Mouse (Mus musculus) hindbrain, embryonic 16.5 days (tissue): ENCODE results near the gene Aldh1a7. TPM values are rescaled to one million over a fixed set of nuclear protein-coding genes. Genes with fewer than 3 reads are reported as not detected.
"Not testable (repeated sequence)": the region's sequence is repeated elsewhere in the genome, so short reads cannot be mapped to it uniquely, and the experiment has no call there.

Experiments used
- ATAC-seq: fragments of 200-750 bp; cut with Nextera tagmentation; 2 replicates; pipeline ENCODE4 v1.8.0; 2017; ENCODE audit warnings: moderate TSS enrichment, moderate library complexity
- H3K27ac ChIP-seq: fragments of 300-500 bp; sonication (generic); 2 replicates; pipeline ENCODE4 v1.5.1; 2014; ENCODE audit warnings: low read depth, mild to moderate bottlenecking, control low read depth, low read length, moderate library complexity
- H3K27me3 ChIP-seq: fragments of 300-500 bp; sonication (generic); replicated peaks from 2 replicates; pipeline ENCODE4 v1.6.1; 2014; ENCODE audit warnings: low read length; ENCODE audit not compliant: control insufficient read depth, insufficient read depth
- H3K36me3 ChIP-seq: fragments of 300-500 bp; sonication (generic); 2 replicates; pipeline ENCODE4 v1.6.1; 2014; ENCODE audit warnings: mild to moderate bottlenecking, low read length, moderate library complexity, mixed read lengths; ENCODE audit not compliant: control insufficient read depth, insufficient read depth
- H3K4me1 ChIP-seq: fragments of 300-500 bp; sonication (generic); 2 replicates; pipeline ENCODE4 v1.6.1; 2014; ENCODE audit warnings: low read depth, low read length; ENCODE audit not compliant: control insufficient read depth, insufficient read depth
- H3K4me2 ChIP-seq: fragments of 300-500 bp; sonication (generic); 2 replicates; pipeline ENCODE4 v1.6.1; 2014; ENCODE audit warnings: mild to moderate bottlenecking, low read length, control low read depth, moderate library complexity
- H3K4me3 ChIP-seq: fragments of 300-500 bp; sonication (generic); 2 replicates; pipeline ENCODE4 v1.5.1; 2014; ENCODE audit warnings: mild to moderate bottlenecking, low read length, control low read depth, moderate library complexity
- H3K9ac ChIP-seq: fragments of 300-500 bp; sonication (generic); 2 replicates; pipeline ENCODE4 v1.6.1; 2014; ENCODE audit warnings: low read depth, mild to moderate bottlenecking, control low read depth, low read length, moderate library complexity
- H3K9me3 ChIP-seq: fragments of 300-500 bp; sonication (generic); 2 replicates; pipeline ENCODE4 v1.6.1; 2014; ENCODE audit warnings: mild to moderate bottlenecking, low read length, moderate library complexity; ENCODE audit not compliant: control insufficient read depth
- WGBS: fragments of 180-500 bp; shearing (Covaris S2); extraction: QIAGEN DNeasy Blood & Tissue Kit; methylation state at CpG from one replicate; pipeline ENCODE4 v1.1.7; 2014; 5-methylcytosine and 5-hydroxymethylcytosine counted together
- polyA plus RNA-seq: library from polyadenylated mRNA; unstranded; fragments of >200 nt; fragmentation: Nextera tagmentation; extraction: Ambion mirVana; gene quantifications from 2 replicates; pipeline ENCODE4 v1.2.1, GENCODE M21; 2015

The Aldh1a7 gene
- polyA plus RNA-seq, 1 experiment from 2014 or later, result 2.2 TPM

DNA sequence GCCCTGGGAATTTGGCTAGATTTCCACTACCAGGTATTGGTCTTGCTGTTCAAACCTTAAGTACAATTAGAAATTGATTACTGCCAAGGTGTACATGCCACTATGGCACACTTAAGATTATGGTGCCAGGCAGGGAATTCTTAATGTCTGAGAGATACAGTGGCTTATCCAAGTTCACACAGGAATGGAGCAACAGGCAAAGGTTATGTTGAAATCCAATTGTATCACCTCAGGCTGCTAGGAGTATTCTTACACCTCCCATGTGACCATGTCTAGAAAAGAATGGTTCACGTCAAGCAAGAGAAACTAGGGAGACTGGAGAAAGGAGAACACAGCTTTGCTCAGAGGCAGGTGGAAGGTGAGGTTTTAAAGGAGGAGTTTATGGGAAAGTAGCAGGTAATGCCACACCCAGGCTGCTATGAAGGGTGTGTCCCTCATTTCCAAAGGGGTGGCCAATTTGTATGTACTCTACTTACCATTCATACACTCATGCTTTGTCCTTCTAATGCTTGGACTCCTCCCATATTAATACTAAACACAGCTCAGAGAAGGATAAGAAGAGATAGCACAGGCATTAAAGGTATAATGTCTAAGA is 74.2 kb downstream of the Aldh1a7 start:
- no peak overlapping the region for H3K4me3 ChIP-seq
- H3K36me3 ChIP-seq, result no peaks in the 10 kb centered on the region
- WGBS, result 93% methylated on average over 1 of the region's 1 CpGs
- no peak overlapping the region for H3K4me2 ChIP-seq
- no peak overlapping the region for H3K27ac ChIP-seq
- H3K27me3 ChIP-seq, result no peaks in the 10 kb centered on the region
- no peaks in the 10 kb centered on the region for H3K9me3 ChIP-seq
- H3K4me1 ChIP-seq, result no peaks in the 10 kb centered on the region
- no peak overlapping the region for H3K9ac ChIP-seq
- ATAC-seq, result no peak

DNA sequence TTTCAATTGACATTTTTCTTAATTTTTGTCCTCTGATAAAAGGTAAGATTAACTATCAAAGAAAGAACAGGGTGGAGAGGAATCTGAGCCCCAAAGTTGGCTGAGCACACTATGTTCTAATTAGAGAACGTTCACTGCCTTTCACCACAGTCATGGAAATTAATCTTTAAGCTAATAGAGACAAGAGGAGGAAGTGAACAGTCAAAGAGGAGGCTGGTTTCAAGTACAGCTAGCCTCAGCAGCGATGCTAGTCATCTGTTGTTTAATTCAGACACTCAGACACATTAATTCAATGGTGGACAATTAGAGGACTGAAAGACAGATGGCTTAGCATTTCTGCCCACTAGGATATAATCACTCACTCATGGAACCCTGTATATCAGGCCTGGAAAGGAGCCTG is 77.4 kb downstream of the Aldh1a7 start:
- H3K4me1 ChIP-seq, result no peaks in the 10 kb centered on the region
- no peaks in the 10 kb centered on the region for H3K36me3 ChIP-seq
- no peak overlapping the region for H3K4me3 ChIP-seq
- no peaks in the 10 kb centered on the region for H3K27me3 ChIP-seq
- H3K4me2 ChIP-seq, result no peak overlapping the region
- H3K27ac ChIP-seq, result no peak overlapping the region
- no peaks in the 10 kb centered on the region for H3K9me3 ChIP-seq
- ATAC-seq, result no peak
- WGBS, result 19% methylated on average over 2 of the region's 2 CpGs
- no peak overlapping the region for H3K9ac ChIP-seq

DNA sequence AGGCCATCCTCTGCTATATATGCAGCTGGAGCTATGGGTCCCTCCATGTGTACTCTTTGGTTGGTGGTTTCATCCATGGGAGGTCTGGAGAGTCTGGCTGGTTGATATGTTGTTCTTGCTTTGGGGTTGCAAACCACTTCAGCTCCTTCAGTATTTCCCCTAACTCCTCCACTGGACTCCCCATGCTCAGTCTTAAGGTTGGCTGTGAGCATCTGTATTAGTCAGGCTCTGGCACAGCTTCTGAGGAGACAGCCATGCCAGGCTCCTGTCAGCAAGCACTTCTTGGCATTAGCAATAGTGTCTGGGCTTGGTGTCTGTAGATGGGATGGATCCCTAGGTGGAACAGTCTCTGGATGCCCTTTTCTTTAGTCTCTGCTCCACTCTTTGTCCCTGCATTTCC is 79.9 kb downstream of the Aldh1a7 start:
- H3K4me2 ChIP-seq, H3K27me3 ChIP-seq, H3K9me3 ChIP-seq, H3K4me3 ChIP-seq, H3K27ac ChIP-seq, H3K36me3 ChIP-seq, ATAC-seq, H3K9ac ChIP-seq, H3K4me1 ChIP-seq: not testable (repeated sequence)

DNA sequence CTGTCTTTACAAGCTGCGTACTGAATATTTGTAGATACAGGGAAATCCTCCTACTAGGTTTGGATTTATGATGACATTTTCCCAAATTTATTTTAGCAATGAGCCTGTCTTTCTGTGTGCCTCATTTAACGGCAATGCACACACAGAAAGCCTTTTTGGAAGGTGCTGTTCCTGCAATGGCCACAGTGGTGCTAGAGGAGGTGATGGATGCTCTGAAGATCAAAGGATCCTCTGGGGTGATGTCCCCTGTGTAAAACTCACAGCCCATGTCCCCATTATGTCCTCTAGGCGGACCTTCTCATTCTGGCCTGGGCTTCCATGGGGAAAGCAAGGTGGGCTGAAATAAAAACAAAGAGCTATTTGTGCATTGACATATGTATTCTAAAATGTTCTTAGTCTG is 83.0 kb downstream of the Aldh1a7 start:
- Histone ChIP-seq H3K4me1 (no peaks in the 10 kb centered on the region), H3K36me3 (no peaks in the 10 kb centered on the region), H3K9ac (no peak overlapping the region), H3K27me3 (no peaks in the 10 kb centered on the region), H3K4me2 (no peak overlapping the region), H3K4me3 (no peak overlapping the region), H3K27ac (no peak overlapping the region), H3K9me3 (no peaks in the 10 kb centered on the region)
- no peak for ATAC-seq
- WGBS, result 65% methylated on average over 3 of the region's 3 CpGs

Other genes starting within 250 kb of the Aldh1a7 start
- 4.8 and 5.2 TPM in 2 replicates for gene Aldh1a1, start 234.8 kb downstream of the Aldh1a7 start, polyA plus RNA-seq
- 0.10 and 0.11 TPM in 2 replicates for gene Tmc1, start 226.6 kb upstream of the Aldh1a7 start, polyA plus RNA-seq